Mouse (Mus musculus) testis, postnatal 14 days (tissue): ENCODE measurements around the gene Col17a1.

Source experiments
- DNase-seq: peaks from one replicate; pipeline ENCODE4 v3.0.0; 2021; ENCODE audit warnings: low spot score

The Col17a1 gene

GRCm38 (mm10) chr19:47667601-47668000 lies 24.3 kb downstream of the Col17a1 start:
- no peak for DNase-seq

- DNase-seq = no peak
These were observed 32.0 kb downstream of the Col17a1 start for GRCm38 (mm10) chr19:47659765-47660408.

- peak; percentile 55 for DNase-seq
These were observed 32.9 kb downstream of the Col17a1 start for GRCm38 (mm10) chr19:47658914-47659535.

- no peak for DNase-seq
These were observed 37.0 kb downstream of the Col17a1 start for GRCm38 (mm10) chr19:47654896-47655295.

GRCm38 (mm10) chr19:47653173-47653572 lies 38.7 kb downstream of the Col17a1 start:
- no peak for DNase-seq

- DNase-seq = no peak
These were observed 39.6 kb downstream of the Col17a1 start for GRCm38 (mm10) chr19:47652255-47652654.

- DNase-seq = no peak
These were observed 40.8 kb downstream of the Col17a1 start for GRCm38 (mm10) chr19:47651160-47651480.

GRCm38 (mm10) chr19:47650366-47651159 lies 41.3 kb downstream of the Col17a1 start:
- DNase-seq = no peak

GRCm38 (mm10) chr19:47649071-47649470 lies 42.8 kb downstream of the Col17a1 start:
- no peak for DNase-seq

GRCm38 (mm10) chr19:47646508-47647120 lies 45.3 kb downstream of the Col17a1 start:
- DNase-seq = no peak

GRCm38 (mm10) chr19:47645583-47645982 lies 46.3 kb downstream of the Col17a1 start:
- peak; percentile 43 for DNase-seq

GRCm38 (mm10) chr19:47643910-47644309 lies 48.0 kb downstream of the Col17a1 start:
- DNase-seq = no peak

GRCm38 (mm10) chr19:47635380-47635779 lies 56.5 kb downstream of the Col17a1 start:
- DNase-seq = no peak

GRCm38 (mm10) chr19:47631799-47632198 lies 60.1 kb downstream of the Col17a1 start:
- DNase-seq = no peak

- DNase-seq = no peak
These were observed 61.5 kb downstream of the Col17a1 start for GRCm38 (mm10) chr19:47630381-47630780.

GRCm38 (mm10) chr19:47629068-47629467 lies 62.8 kb downstream of the Col17a1 start:
- DNase-seq = no peak

GRCm38 (mm10) chr19:47627450-47627849 lies 64.4 kb downstream of the Col17a1 start:
- no peak for DNase-seq

GRCm38 (mm10) chr19:47624940-47625711 lies 66.8 kb downstream of the Col17a1 start:
- DNase-seq = no peak

GRCm38 (mm10) chr19:47621478-47621877 lies 70.4 kb downstream of the Col17a1 start:
- DNase-seq = no peak

GRCm38 (mm10) chr19:47613442-47613841 lies 78.5 kb downstream of the Col17a1 start:
- DNase-seq = no peak

GRCm38 (mm10) chr19:47608513-47608912 lies 83.4 kb downstream of the Col17a1 start:
- no peak for DNase-seq
